Mouse (Mus musculus): ENCODE measurements around the gene Gm49450. TPM values are rescaled to one million over a fixed set of nuclear protein-coding genes. Genes with fewer than 3 reads are reported as not detected.

Gene Gm49450
- total and polyA plus RNA-seq, 2 experiments from 2014 or later, result 1,797 TPM; not detected in 1

DNA sequence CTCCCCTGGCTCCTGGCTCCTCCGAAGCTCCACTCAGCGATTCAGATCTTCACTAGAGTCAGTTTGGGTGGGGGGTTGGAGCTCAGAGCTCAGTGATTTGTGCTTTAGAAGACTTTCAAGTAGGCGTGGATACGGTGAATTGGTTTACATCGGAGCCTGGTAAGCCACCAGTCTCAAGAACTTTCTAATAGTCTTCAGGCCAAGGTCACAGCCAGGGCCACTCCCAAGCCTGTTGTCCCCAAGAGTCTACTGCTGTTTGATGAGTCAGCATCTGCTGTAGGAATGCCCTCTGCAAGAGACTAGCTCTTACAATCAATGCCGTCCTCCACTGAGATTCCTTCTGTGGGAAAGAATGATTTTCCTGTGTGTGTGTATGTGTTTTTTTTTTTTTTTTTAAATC, 28.7 kb upstream of the Gm49450 start:
- 42% methylated on average over 6 of the region's 6 CpGs for WGBS
- Histone ChIP-seq H3K27me3 (ENCODE audit: insufficient read depth, low read length) (no peaks in the 10 kb centered on the region), H3K9me3 (ENCODE audit: low read length) (no peaks in the 10 kb centered on the region), H3K4me2 (ENCODE audit: low read depth, low read length, poor library complexity, severe bottlenecking) (no peak overlapping the region), H3K9ac (replicated peaks; ENCODE audit: low read length, poor library complexity, severe bottlenecking) (no peak overlapping the region), H3K4me3 (ENCODE audit: low read depth, low read length) (no peak overlapping the region), H3K36me3 (ENCODE audit: insufficient read depth, low read length) (no peaks in the 10 kb centered on the region), H3K27ac (ENCODE audit: low read depth, low read length) (peak overlapping the region; percentile 97), H3K4me1 (ENCODE audit: insufficient read depth, low read length) (peaks cover 26% of the 10 kb centered on the region)
- DNase-seq (ENCODE audit: low spot score) (no peak), ATAC-seq (ENCODE audit: low FRiP score) (no peak)
- no peak for TF ChIP-seq CTCF (IDR thresholded peaks at IDR 0.05)

DNA sequence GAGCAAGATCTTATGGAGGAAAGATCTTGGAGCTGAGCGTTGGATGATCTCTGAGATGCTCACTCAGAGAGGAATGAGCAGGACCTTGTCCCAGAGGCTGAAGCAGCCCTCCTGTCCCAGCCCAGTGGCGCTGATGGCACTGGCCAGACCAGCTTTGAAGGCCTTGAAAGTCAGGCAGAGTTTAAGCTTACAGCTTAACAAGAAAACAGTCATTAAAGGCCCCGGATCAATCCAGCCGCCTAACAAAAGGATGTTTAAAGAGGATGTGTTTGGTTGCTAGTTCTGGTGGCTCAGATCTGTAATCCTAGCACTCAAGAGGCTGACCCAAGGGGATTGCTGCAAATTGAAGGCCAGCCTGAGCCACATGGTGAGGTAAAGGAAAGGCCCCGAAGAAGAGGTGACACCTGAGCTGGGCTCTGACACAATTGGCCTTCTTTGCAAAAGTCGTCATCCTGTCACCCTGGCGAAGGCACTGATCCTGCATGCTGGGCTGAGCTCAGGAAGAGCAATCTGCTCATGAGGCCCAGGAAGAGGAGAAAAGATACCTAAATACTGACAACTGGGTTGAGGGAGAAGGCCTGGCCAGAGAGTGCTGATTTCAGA, 26.8 kb upstream of the Gm49450 start:
- Histone ChIP-seq H3K36me3 (ENCODE audit: insufficient read depth, low read length) (no peaks in the 10 kb centered on the region), H3K4me3 (ENCODE audit: low read depth, low read length) (no peak overlapping the region), H3K4me1 (ENCODE audit: insufficient read depth, low read length) (peaks cover 27% of the 10 kb centered on the region; the same call in 1 of the 2 replicates), H3K9ac (replicated peaks; ENCODE audit: low read length, poor library complexity, severe bottlenecking) (no peak overlapping the region), H3K27me3 (ENCODE audit: insufficient read depth, low read length) (no peaks in the 10 kb centered on the region), H3K9me3 (ENCODE audit: low read length) (no peaks in the 10 kb centered on the region), H3K27ac (ENCODE audit: low read depth, low read length) (peak overlapping the region; percentile 26; the same call in 1 of the 2 replicates), H3K4me2 (ENCODE audit: low read depth, low read length, poor library complexity, severe bottlenecking) (no peak overlapping the region)
- DNase-seq (ENCODE audit: low spot score), result no peak
- TF ChIP-seq CTCF (IDR thresholded peaks at IDR 0.05), result no peak
- ATAC-seq (ENCODE audit: low FRiP score), result no peak
- WGBS, result 26% methylated on average over 7 of the region's 7 CpGs

DNA sequence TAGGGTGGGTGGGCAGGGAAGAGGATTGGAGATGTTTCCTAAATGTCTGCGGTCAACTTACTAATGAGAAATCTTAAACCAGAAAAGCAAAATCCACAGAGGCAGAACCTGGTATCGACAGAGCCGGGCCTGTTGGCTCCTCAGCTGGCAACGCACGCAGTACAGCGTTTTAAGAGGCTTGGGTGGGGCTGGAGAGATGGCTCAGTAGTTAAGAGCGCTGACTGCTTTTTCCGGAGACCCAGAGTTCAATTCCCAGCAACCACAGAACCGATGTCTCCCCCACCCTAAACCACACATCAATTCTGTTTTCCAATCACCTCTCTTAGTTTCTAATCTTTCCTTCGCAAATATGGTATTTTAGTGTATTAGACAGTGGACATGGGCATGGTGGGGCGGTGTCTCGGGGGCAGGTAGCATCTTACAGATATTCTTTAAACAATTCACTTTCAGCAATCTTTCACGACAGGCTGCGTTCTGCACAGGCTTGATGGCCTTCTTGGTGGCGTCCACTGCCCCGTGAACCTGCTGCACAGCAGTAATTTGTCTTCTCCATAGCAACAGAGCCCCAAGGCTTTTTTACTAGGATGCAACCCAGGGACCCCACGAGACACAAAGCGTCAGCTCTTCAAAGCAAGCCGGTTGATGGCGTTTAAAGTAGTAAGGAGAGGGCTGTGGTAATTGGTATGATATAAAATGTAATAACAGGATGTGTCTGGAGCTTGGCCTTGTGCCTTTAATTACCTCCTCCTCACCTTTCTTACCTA, 25.2 kb upstream of the Gm49450 start:
- Histone ChIP-seq H3K27ac (ENCODE audit: low read depth, low read length) (peak overlapping the region; percentile 88), H3K9me3 (ENCODE audit: low read length) (no peaks in the 10 kb centered on the region), H3K4me3 (ENCODE audit: low read depth, low read length) (0 out of 2 replicates have a peak overlapping the region, but pooled peaks have one; percentile 4), H3K27me3 (ENCODE audit: insufficient read depth, low read length) (no peaks in the 10 kb centered on the region), H3K4me1 (ENCODE audit: insufficient read depth, low read length) (peaks cover 27% of the 10 kb centered on the region; the same call in 1 of the 2 replicates), H3K36me3 (ENCODE audit: insufficient read depth, low read length) (no peaks in the 10 kb centered on the region), H3K9ac (replicated peaks; ENCODE audit: low read length, poor library complexity, severe bottlenecking) (0 out of 2 replicates have a peak overlapping the region, but pooled peaks have one; percentile 36), H3K4me2 (ENCODE audit: low read depth, low read length, poor library complexity, severe bottlenecking) (peak overlapping the region; percentile 39)
- no peak for TF ChIP-seq CTCF (IDR thresholded peaks at IDR 0.05)
- WGBS, result 25% methylated on average over 20 of the region's 20 CpGs
- ATAC-seq (ENCODE audit: low FRiP score), result no peak
- DNase-seq (ENCODE audit: low spot score), result no peak

DNA sequence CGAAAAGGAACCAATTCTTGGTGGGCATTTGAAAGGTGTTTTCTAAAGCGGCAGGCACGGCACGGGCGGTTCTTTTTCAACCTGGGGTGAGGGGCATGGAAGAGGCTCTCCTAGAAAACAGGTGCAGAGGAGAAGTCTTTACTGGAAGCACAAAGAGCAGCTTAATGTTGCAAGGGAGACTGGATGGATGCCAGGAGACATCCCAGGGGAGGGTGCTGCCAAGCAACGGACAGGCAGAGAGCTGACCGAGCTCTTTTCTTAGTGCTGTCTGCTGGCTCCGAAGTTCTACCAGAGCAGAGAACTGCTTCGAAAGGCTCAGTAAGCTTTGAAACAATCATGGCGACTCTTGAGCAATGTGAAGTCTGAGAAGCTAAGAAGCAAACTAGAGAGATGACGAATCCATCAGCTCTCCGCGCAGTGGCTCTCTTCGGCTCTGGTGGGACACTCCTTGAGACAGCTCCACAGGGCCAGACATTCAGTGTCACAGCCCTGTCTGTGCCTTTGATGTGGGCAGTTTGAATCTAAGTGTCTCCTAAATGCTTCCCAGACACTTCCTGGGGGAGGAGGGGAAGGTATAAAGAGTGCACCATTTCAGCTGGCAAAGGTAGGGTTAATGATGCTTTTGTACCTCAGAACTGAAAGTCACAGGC, 24.5 kb upstream of the Gm49450 start:
- peak; percentile 96 for DNase-seq (ENCODE audit: low spot score)
- Histone ChIP-seq H3K4me1 (ENCODE audit: insufficient read depth, low read length) (peaks cover 32% of the 10 kb centered on the region), H3K27ac (ENCODE audit: low read depth, low read length) (peak overlapping the region; percentile 88), H3K4me2 (ENCODE audit: low read depth, low read length, poor library complexity, severe bottlenecking) (peak overlapping the region; percentile 39), H3K9ac (replicated peaks; ENCODE audit: low read length, poor library complexity, severe bottlenecking) (peak overlapping the region; percentile 36; the same call in 1 of the 2 replicates), H3K27me3 (ENCODE audit: insufficient read depth, low read length) (no peaks in the 10 kb centered on the region), H3K9me3 (ENCODE audit: low read length) (no peaks in the 10 kb centered on the region), H3K36me3 (ENCODE audit: insufficient read depth, low read length) (no peaks in the 10 kb centered on the region), H3K4me3 (ENCODE audit: low read depth, low read length) (peak overlapping the region; percentile 12; the same call in 1 of the 2 replicates)
- ATAC-seq (ENCODE audit: low FRiP score), result peak; percentile 70
- TF ChIP-seq CTCF (IDR thresholded peaks at IDR 0.05), result no peak
- 20% methylated on average over 14 of the region's 14 CpGs for WGBS

DNA sequence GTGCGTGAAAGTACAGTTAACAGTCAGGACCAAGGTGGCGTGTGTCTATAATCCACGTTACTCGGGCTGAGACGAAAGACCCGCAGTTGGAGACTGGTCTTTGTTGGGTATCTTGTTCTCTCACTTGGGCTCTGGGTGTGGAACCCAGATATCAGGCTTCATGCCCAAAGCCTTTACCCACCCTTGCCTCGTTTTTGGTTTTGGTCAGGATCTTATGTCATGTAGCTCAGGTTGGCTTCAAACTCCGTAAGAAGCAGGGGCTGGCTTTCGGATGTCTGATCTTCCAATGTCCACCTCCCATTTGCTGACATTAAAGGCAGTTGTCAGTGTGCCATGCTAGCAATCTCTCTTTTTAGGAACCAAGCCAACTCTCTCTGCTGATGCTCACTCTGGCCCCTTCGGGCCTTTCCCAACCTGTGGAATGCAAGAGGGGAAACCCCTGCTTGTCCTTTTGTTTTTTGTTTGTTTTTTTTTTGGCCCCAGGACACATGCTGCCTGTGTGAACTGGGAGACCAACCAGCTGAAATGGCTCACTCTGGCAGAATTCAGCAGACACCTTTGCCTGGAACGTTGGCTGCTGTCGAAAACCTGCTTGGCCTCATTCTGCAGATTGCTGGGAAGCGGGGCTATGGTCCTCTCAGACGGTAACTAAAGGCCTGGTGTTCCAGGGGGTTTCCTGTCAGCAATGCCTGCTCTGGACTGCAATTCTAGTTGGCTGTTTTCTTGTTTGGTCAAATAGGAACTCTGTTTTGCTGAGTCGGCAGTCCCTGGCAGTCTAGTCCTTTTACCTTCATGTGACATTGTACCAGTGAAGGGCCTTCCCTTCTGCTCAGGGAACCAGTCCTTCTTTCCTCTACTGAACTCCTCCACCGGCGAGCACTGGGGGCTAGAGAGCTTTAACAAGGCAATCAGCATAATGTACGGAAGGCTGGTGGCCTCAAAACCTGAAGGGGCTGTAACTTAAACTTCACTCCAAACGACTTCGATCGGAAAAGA, 23.7 kb upstream of the Gm49450 start:
- Histone ChIP-seq H3K27me3 (ENCODE audit: insufficient read depth, low read length) (no peaks in the 10 kb centered on the region), H3K4me2 (ENCODE audit: low read depth, low read length, poor library complexity, severe bottlenecking) (peak overlapping the region; percentile 39; the same call in 1 of the 2 replicates), H3K9me3 (ENCODE audit: low read length) (no peaks in the 10 kb centered on the region), H3K4me3 (ENCODE audit: low read depth, low read length) (no peak overlapping the region), H3K27ac (ENCODE audit: low read depth, low read length) (peak overlapping the region; percentile 88), H3K9ac (replicated peaks; ENCODE audit: low read length, poor library complexity, severe bottlenecking) (peak overlapping the region; percentile 25; the same call in 1 of the 2 replicates), H3K4me1 (ENCODE audit: insufficient read depth, low read length) (peaks cover 36% of the 10 kb centered on the region), H3K36me3 (ENCODE audit: insufficient read depth, low read length) (no peaks in the 10 kb centered on the region)
- DNase-seq (ENCODE audit: low spot score), result no peak
- ATAC-seq (ENCODE audit: low FRiP score), result no peak
- TF ChIP-seq CTCF (IDR thresholded peaks at IDR 0.05), result no peak
- 49% methylated on average over 21 of the region's 21 CpGs for WGBS
